22 mouse cellular contexts compared by ENCODE assay signal in genomic region chrX:20012211-20012610, GRCm38 (mm10). TPM values are rescaled to one million over a fixed set of nuclear protein-coding genes. Genes with fewer than 3 reads are reported as not detected.
DNase-seq lines count a peak whose midpoint lies in the region; ATAC-seq and TF ChIP-seq lines count a peak whose summit lies in the region.
"Had no signal": no experiment of that assay in that cellular context is flagged by ENCODE, and none has a peak within 500 bp of the region (broad histone marks: within the 10 kb centered on the region; RNA-seq: fewer than 3 reads in every experiment).

No protein-coding gene starts in this region.

- no peaks in the 10 kb centered on the region for H3K9me3 ChIP-seq in G1E (replicated peaks)
- H3K9me3 ChIP-seq: embryonic facial prominence, embryonic 10.5 days; embryonic facial prominence, embryonic 12.5 days; forebrain, embryonic 13.5 days; forebrain, embryonic 15.5 days had no signal

- H3K4me1 ChIP-seq in G1E (ENCODE audit: insufficient read depth, low read depth, low read length), result no peaks in the 10 kb centered on the region
- H3K4me1 ChIP-seq: embryonic facial prominence, embryonic 10.5 days; embryonic facial prominence, embryonic 12.5 days; forebrain, embryonic 13.5 days; forebrain, embryonic 15.5 days had no signal

- no peak overlapping the region for H3K4me3 ChIP-seq in G1E (ENCODE audit: low read depth, low read length)
- H3K4me3 ChIP-seq in layer of hippocampus, adult 2 months, result no peak overlapping the region
- H3K4me3 ChIP-seq: embryonic facial prominence, embryonic 10.5 days; embryonic facial prominence, embryonic 12.5 days; forebrain, embryonic 13.5 days; forebrain, embryonic 15.5 days had no signal

- DNase-seq in G1E (ENCODE audit: low spot score) (no peak), MEL-GATA-1-ER (ENCODE audit: extremely low read depth, low read depth) (peak; percentile 89)
- no peak for DNase-seq in lung, postnatal 25 days (ENCODE audit: low spot score)
- no peak for DNase-seq in left cerebral cortex, adult 18-20 months (ENCODE audit: low spot score in 2 of 2)
- DNase-seq in layer of hippocampus, adult 2 months (ENCODE audit: low spot score in 2 of 2), result no peak
- DNase-seq: adrenal gland, adult 2 months; adrenal gland, postnatal 10 days; adrenal gland, postnatal 25 days; B cell, adult 2 months; cerebellum, adult 11 months; cerebellum, adult 18-20 months; cerebellum, adult 8-10 months; cerebellum, adult 9-11 months; cerebellum, postnatal 14 days; cerebellum, postnatal 36 days; forebrain, postnatal 0 days had no signal

- no peak for TF ChIP-seq CTCF in G1E (IDR thresholded peaks at IDR 0.05; ENCODE audit: low read depth, low read length)
- no peak for TF ChIP-seq CTCF in layer of hippocampus, adult 2 months (conservative IDR thresholded peaks at IDR 0.05)

- H3K27ac ChIP-seq in layer of hippocampus, adult 2 months, result no peak overlapping the region
- H3K27ac ChIP-seq: embryonic facial prominence, embryonic 10.5 days; embryonic facial prominence, embryonic 12.5 days; forebrain, embryonic 13.5 days; forebrain, embryonic 15.5 days had no signal

- H3K27me3 ChIP-seq in G1E (ENCODE audit: insufficient read depth, low read length), result no peaks in the 10 kb centered on the region
- H3K27me3 ChIP-seq: CH12.LX; embryonic facial prominence, embryonic 12.5 days; forebrain, embryonic 13.5 days; forebrain, embryonic 15.5 days had no signal

- no peaks in the 10 kb centered on the region for H3K36me3 ChIP-seq in G1E (replicated peaks)
- H3K36me3 ChIP-seq: embryonic facial prominence, embryonic 10.5 days; embryonic facial prominence, embryonic 12.5 days; forebrain, embryonic 15.5 days had no signal

- ATAC-seq in G1E (ENCODE audit: extremely low read depth, insufficient number of reproducible peaks, low FRiP score, poor library complexity, severe bottlenecking), result peak; percentile 68
- ATAC-seq: CD4-positive, CD25-positive, alpha-beta regulatory T cell, adult 4 months; forebrain, embryonic 13.5 days; forebrain, embryonic 15.5 days; forebrain, postnatal 0 days had no signal

RNA-seq across cellular contexts. Expression of gene Chst7, which starts 47.1 kb away (rescaled TPM):
- total RNA-seq in G1E (2014; fragmentation: Nextera tagmentation) (not detected in 2 replicates), G1E (2017) (not detected in 2 replicates)
- not detected in 2 replicates for polyA plus RNA-seq in G1E (2012)
- 1 to 10 TPM; 1.8 to 2.1 TPM for total RNA-seq in left cerebral cortex, adult 18-20 months (2021)
- 1 to 10 TPM; 2.6 to 4.6 TPM for total RNA-seq in layer of hippocampus, adult 2 months (2021)
